Mouse (Mus musculus) frontal cortex, postnatal 36 days (tissue): Measurements from ENCODE around the gene Ccdc88c.
A peak's percentile ranks its signal among the peaks of the same experiment; 100 is the strongest.

ENCODE experiments used
- DNase-seq, 2 experiments: peaks; one replicate each; pipeline ENCODE4 v3.0.0; 2022; ENCODE audit warnings: low spot score in 2 of 2

Gene Ccdc88c

DNA sequence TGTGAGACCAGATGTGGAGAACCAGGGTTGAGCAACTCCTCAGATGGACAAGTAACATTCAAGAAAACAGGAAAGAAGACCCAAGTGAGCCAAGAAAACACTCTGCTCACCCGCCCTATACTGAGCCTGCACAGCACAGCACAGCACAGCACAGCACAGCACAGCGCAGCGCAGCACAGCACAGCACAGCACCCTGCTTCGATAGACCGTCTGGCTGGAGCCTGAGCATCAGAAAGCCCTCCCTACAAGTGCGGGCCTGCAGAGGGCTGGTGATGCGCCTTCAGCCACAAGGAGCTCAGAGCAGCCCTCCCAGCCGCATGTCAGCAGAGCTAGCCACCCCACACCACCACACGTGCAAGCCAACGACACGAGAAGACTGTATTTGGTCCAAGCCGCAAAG is 61.5 kb downstream of the Ccdc88c start:
- DNase-seq: no peak

DNA sequence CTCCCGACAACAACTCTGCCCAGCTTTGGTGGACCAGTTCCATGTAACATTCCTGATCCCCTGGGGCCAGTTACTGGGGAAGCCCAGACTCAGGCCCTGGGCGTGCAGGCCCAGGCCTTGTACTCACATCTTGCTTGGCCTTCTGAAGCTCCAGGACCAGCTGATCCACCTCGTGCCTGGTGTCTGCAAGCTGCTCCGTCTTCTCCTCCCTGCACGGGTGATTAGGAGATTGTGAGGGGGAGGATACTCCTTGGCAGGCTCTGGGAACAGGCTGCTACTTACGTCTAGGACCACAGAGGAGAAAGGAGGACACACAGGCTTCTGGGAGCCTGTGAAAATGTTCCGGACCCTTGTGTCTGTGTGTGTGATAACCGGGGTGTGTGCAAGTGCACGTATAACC is 62.6 kb downstream of the Ccdc88c start:
- no peak for DNase-seq

DNA sequence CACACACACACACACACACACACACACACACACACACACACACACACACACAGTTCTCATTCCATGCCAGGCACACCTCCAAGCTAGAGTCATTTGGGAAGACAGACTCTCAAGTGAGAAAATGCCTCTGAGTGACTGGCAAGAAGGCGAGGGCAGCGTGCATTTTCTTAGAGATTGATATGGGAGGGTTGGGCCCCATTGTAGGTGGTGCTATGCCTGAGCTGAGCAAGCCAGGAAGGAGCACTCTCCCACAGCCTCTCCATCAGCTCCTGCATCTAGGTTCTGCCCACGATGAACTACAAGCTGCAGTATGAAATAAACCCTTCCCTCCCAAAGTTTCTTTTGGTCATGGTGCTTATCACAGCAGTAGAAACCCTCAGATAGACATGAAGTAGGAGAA is 63.6 kb downstream of the Ccdc88c start:
- no peak for DNase-seq

DNA sequence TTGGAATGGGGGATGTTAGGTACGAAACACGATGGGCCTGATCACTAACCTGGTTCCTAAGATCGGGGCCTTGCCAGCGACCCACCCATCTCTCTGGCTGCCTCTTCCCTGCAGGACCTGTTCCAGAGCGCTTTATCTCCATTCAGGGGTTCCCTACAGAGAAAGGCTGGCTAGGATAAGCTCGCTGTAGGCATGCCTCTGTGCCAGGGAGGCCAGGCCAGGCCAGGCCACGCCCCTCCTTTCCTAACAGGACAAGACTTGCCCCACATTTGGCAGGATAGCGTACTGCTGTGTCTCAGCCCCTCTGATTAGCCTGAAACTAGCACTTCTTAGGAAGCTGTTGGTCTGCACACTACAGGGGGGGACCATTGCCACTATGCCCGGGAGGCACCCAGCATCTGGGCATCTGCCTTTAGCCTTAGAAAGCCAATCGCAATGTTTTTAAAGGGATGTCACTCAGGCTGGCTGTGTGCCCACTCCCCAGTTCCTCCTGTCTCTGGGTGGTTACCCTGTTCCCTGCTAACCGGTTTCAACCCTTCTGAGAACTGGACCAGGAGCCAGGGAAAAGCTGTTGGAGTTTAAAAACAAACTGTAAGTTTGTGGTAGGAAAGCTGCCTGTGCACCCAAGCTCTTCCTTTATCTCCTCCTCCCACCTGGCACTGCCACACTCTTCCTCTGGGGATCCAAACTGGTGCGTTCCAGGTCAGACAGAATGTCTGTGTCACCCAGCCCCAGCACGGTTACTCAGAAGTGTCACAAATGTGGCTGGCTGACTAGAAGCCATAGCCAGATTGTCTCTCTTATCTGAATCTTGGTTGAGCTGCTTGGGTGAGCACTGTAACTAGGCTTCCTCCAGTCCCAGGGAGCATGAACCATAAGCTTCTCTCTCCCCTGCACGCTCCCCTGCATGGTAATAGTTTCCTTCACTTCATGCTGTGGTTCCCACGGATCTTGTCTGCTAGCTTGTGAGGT is 69.9 kb downstream of the Ccdc88c start:
- no peak for DNase-seq

DNA sequence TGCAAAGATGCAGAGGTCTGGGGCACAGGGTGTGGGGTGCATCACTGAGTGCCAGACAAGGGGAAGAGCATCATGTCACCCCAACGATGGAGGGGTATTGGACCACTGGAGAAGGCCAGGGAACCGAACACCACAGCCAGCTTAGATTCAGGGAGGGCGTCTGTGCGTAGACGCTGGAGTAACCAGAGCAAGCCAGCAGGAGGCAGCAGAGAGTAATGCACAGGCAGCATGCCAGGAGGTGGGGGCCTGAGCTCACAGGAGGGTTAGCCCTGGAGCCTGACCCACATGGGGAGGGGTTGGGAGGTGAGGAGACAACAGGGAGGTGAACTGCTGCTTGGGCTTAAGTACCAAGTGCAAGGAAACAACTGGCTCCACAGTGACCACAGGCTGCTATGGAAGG is 70.8 kb downstream of the Ccdc88c start:
- peak; percentile 75 to 81 for DNase-seq

DNA sequence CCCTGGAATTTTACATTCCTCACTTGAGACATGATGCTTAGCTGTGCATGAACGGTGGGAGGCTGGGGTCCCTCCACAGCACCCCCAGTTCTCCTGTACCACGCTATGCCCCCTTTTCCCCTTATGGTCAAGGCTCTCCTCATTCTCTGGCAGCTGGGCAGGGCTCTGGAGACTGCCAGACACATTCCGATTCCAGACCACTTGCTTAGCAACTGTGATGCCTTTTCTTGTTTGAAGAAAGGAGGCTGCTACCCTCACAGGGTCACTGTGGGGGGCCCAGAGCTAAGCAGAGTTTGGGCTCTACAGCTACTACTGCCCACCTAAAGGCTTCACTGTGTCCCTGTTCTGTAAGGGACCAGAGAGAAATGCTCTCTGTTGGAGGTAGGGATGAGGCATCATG is 71.6 kb downstream of the Ccdc88c start:
- DNase-seq: no peak

DNA sequence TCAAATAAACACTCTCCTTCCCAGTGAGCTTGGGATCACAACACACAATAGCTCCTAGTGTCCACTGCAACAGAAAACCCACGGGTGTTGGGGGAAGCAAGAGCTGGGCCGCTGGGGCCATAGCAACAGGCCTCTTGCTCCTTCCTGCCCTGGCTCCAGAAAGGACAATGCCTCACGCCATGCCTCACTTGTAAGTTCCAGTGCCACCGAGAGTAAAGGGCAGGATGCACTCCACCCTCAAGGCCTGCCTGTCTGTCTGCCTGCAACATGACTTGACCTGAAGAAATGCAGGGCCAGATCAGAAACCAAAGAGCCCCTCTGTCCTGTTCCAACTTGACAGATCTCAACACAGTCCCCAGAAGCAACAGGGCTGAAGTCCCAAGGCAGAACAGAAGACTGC is 72.0 kb downstream of the Ccdc88c start:
- DNase-seq: no peak

DNA sequence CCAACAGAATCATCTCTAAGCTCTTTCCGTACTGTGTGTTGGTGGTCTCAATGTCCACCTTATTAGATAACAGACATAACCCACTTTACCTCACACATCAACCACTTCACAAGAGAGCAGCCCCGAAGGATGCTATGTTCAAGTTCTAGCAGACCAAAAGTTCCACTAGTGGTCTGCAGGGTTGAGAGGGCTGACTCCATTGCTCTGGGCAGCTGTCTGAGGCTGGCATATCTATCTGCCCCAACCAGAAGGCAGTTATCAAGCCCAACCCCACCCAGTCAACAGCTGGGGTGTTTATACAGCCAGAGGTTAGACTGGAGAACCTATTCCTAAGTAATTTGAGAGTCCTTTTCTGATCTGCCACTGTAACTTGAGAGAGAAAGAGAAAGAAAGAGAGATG is 72.8 kb downstream of the Ccdc88c start:
- no peak for DNase-seq

DNA sequence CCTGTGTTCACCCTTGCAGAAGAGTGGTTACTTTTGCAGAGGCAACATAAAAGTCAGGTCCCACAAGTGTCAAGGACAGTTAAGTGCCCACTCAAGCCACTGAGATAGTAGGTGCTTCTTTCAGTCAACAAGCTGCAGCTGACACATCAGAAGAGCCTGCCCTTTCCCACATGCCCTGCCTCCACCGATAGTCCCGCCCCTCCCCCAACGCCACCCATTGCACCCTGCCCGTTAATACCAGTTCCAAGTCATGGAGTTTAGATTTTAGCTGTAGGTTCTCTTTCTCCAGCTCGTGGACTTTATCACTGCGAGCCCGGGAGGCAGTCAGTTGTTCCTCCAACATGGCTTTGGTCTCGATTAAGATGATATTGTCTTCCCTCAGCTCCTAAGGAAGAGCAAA is 74.9 kb downstream of the Ccdc88c start:
- DNase-seq: no peak

DNA sequence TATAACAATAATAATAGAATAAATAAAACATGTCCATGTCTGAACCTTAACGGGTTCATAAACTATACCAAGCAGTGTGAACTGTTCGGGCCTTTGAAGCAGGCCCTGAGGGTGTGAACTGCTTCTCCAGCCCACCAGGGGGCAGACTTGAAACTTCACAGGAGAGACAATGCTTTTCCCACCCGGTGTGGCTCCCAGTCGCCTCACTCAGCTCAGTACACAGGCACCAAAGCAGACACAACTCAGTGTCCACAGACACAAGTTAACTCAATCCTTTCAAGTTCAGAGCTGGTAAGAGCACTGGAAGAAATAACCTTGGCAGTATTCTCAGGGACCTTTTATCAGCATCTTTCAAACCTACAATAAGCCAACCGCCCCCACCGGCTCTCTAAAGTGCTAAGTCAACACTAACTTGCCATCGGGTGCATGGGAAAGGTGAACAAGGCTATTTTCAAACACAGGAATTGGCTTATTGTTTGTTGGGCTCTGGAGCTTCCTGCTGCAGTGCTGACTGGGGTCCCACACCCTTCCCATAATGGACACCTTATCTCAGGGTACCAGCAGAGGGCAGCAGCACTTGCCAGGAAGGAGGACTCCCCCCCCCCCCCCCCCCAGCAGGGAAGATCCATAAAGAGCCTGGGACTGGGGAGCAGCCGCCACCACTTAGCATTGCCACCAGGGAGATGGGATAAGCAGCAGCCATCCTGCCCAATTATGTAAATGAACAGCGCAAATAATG is 76.5 kb downstream of the Ccdc88c start:
- DNase-seq: peak; percentile 80 to 82

DNA sequence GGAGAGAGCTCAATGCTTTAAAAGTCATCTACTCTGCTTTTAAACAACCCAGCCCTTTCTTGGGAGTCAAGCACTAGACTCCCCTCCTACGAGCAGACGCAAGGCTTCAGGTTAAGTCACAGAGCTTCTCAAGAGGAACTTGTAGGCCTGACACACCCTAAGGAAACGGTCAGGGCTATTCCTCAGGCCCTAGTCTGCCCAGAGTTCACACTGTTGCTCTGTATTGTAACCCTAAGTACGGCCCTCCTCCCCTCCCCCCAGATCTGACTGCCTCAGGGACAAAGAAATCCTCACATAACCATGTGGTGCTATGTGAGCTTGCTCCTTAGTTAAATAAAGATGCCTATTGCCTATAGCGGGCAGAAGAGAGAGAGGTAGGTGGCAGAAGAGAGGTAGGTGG is 79.7 kb downstream of the Ccdc88c start:
- DNase-seq: no peak

DNA sequence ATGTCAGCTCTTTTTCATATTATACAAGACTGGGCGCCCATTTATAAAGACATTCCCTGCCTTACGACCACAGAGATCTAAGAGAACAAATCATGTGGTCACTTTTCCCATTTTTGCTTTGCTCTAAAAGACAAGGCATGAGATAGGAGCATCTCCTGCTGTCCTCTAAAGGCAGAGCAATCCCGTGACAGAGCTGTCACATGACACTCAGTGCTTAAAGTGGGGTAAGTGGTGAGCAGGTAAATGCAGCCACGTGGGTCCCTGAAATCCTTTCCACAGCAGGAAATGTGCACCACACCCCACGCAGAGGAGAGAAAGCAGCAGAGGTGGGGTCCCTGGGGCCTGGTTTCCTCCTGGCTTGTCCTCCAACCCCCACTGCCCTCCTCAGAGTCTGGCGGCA is 80.8 kb downstream of the Ccdc88c start:
- no peak for DNase-seq

DNA sequence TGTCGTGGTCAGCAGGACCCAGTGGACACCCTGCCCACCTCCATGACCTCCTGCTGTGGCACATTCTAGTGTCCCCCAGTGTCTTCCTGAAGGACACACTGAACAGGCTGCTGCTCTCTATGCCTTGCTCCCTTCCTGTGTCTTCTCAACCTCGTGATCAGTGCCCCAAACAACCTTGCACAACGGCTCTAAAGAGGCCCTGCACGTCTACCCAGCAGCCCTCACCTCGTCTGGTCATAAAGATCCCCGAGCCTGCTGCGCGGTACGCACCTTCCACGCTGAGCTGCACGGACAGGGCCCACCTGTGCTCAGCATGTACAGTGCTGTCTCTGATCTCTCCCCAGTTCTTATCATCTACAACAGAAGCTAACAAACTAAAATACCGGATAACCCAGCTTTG is 82.9 kb downstream of the Ccdc88c start:
- DNase-seq: no peak

DNA sequence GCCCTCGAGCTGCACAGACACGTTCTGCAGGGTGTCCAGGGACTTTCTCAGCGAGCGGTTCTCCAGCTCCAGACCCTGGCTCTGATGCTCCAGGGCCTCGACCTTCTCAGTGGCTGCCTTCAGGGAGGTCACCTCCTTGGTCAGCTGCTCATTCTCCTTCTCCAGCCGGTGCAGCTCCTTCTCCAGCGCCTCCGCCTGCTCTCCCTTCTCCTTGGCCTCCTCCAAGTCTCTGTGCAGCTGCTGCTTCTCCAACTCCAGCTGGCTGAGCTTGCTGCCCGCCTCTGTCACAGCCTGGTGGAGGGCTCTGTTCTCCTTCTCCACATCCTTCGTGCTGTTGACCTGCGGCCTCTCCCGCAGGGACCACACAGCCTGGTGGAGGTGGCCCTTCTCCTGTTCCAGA is 83.4 kb downstream of the Ccdc88c start:
- no peak for DNase-seq

DNA sequence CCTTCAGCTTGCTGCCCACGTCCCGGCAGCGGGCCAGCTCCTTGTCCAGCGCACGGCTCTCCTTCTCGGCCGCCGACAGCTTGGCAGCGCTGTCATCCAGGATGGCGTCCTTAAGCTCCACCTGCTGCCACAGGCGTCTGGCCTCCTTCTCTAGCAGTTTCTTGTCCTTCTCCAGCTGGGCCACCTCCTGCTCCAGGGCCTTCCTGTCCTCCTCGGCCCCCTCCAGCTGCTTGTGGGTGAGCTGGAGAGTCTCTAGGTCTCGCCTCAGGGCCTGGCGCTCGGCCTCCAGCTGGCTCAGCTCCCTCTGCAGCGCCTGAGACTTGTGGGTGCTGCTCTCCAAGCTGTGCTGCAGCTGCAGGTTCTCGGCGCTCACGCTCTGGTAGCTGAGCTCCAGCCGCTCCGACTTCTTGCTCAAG is 83.9 kb downstream of the Ccdc88c start:
- no peak for DNase-seq

DNA sequence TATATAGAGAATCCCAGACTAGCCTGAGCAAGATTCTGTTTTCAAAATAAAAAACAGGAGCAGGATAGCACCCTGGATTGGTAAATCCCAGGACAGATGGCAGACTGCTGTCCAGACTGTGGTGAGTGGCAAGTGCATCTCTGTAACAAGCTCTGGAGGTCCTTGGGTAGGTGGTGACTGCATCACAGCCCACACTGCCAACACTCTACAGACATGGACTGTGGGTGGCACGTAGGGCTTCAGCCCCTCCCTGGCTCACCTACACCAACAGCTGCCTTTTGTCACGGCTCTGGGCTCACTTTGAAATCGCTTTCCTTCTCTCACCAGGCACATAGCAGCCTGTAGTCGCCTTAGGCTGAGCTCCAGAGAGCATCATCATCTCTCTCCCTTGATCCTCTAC is 85.7 kb downstream of the Ccdc88c start:
- DNase-seq: no peak

DNA sequence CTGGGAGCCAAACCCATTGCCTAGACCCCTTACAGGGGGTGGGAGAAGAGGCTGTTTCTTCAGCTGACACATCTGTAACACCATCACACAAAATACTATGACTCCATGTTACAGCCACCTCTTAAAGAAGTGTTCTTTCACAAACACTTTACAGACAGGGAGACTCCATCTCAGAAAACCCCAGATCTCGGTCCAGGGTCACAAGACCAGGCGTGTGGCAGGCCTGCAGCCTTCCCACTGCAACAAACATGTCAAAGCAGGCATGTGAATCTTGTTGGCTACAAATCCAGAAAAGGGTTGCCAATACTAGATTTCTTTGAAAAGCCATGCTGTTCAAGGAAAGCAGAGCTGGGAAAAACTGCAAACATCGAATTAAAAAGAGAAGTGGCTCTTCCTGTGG is 87.5 kb downstream of the Ccdc88c start:
- DNase-seq: no peak

DNA sequence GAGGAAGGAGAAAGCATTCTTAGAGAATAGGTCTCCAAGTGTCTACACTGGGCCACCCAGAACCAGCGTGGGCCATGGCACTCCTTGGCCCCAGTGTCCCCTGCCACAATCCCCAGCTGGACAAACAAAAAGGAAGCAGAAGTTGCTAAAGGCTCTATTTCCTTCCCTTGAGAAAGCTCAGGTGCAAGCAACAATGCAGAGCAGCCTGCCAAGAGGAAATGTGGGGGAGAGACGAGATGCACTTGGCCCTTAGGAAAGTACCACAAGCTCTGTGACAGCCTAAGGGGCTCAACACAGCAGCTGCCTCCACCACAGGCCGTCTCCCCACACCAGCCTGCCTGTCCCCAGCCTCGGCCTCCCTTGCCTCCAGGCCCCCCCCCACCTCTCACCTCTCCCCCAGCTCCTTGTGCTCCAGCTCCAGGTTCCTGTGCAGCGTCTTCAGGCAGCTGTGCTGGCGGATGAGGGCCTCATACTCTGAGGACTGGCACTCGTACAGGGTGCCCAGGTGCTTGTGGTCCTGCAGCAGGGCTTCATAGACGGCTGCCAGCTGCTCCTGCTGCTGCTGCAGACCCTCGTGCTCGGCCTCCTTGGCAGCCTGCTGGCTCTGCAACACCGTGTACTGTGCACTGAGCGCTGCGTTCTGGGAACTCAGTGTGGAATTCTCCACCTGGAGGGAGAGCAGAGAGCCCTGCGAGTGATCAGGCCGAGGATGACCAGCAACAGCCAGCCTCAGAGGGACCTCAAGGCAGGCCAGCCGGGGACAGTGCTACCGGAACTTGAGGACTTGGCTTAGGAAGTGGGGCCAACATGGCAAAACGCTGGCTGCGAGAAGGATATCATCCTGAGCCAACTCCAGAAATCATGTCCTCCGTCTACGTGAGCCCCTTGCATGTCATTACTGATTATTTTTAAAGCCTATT is 91.2 kb downstream of the Ccdc88c start:
- no peak for DNase-seq

DNA sequence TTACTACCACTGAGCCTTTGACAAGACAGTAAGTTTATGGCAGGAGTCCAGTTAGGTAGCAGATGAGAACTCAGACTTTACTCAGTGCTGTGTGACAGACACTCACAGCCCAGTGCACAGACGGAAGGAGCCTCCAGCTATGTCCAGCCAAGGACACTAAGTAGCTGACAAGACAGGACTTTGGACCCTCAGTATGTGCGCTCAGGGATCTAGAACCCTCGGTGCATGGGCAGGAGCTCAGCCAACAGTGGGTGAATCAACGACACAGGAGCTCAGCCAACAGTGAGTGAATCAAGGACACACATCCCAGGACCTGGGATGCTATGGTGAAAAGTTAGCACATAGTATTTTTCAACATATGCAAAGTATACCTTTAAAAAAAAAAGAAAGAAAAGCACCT is 92.1 kb downstream of the Ccdc88c start:
- DNase-seq: no peak

DNA sequence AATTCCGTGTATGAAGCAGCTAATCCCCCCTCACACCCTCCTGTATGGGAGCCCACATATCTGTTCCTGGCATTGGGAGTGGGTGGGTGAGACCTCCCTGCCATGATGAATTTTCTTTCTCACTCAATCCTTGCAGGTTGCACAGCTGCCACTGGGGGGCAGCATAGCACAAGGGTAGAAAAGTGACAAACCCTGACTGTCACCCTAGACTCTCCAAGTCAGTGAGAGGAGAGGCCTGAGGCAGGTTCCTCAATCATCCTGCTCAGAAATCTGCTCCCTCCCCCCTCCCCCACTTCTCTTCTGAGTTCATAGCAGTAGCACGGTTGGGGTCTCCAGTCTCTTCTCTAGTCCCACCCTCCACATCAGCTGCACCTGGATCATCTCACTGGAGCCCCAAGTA is 92.7 kb downstream of the Ccdc88c start:
- DNase-seq: peak; percentile 78 to 84

DNA sequence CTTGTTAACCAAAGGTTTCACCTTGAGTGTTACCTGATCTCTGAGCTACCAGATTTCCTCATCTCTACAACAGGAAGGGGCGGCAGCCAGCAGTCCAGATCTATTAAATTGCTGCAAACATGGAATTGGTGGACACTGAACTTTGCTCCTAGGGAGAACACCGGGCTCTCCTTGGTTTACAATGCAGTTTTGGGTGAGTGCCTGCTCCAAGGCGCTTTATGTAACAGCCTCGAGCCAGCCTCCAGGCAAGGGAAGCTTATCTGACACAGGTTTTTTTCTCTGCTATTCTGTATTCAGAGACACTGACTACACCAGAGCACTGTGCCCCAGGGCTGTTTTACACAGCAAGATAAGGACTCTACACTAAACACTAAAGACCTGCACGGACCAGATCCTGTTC is 94.1 kb downstream of the Ccdc88c start:
- DNase-seq: no peak

DNA sequence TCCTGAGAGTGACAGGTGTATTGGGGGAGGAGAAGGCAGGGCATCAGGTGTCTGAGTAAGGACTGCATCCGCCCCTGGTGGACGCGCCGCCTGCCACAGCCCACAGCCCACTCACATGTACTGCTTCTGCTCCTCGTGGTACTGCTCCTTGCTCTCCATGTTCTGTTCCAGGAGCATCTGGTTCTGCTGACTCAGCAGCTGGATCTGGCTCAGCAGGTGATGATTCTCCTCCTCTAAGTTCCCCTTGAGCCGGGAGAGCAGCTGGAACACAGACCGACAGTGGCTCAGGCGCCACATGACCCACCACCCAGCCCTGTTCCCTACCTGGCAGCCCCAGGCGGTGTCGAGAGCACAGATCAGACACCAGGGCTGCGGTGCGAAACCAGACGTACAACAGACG is 97.2 kb downstream of the Ccdc88c start:
- DNase-seq: no peak
